Mouse (Mus musculus): ENCODE measurements around the gene Gm11549.

The Gm11549 gene

GRCm38 (mm10) chr3:36478776-36479175 is 42.8 kb downstream of the Gm11549 start:
- DNase-seq = no peak

- DNase-seq = peak; percentile 41
Observed at GRCm38 (mm10) chr3:36476261-36477155, 45.1 kb downstream of the Gm11549 start.

GRCm38 (mm10) chr3:36475532-36476087 is 46.0 kb downstream of the Gm11549 start, which contains the start of the genes Anxa5 and 1810062G17Rik:
Gene Anxa5, minus strand, starts transcription at chr3:36475894.
Gene 1810062G17Rik, plus strand, starts transcription at chr3:36475937.
- peak; percentile 96 for DNase-seq

- peak; percentile 29 for DNase-seq
Observed at GRCm38 (mm10) chr3:36474938-36475483, 46.6 kb downstream of the Gm11549 start.

GRCm38 (mm10) chr3:36474421-36474820 is 47.2 kb downstream of the Gm11549 start:
- no peak for DNase-seq

GRCm38 (mm10) chr3:36473222-36473621 is 48.4 kb downstream of the Gm11549 start:
- no peak for DNase-seq

- DNase-seq = no peak
Observed at GRCm38 (mm10) chr3:36471856-36472255, 49.8 kb downstream of the Gm11549 start.

GRCm38 (mm10) chr3:36468871-36469270 is 52.7 kb downstream of the Gm11549 start:
- DNase-seq = no peak

GRCm38 (mm10) chr3:36467632-36468031 is 54.0 kb downstream of the Gm11549 start:
- DNase-seq = no peak

- no peak for DNase-seq
Observed at GRCm38 (mm10) chr3:36465538-36465937, 56.1 kb downstream of the Gm11549 start.
